Mouse (Mus musculus): ENCODE results near the gene Atp6v0b. TPM values are rescaled to one million over a fixed set of nuclear protein-coding genes. Genes with fewer than 3 reads are reported as not detected.
A peak's percentile ranks its signal among the peaks of the same experiment; 100 is the strongest.

Gene Atp6v0b
- polyA plus RNA-seq, 1 experiment from 2014 or later, result 159 TPM

- no peak overlapping the region for H3K27ac ChIP-seq
These were observed 19.1 kb upstream of the Atp6v0b start for GRCm38 (mm10) chr4:117906196-117906595.

GRCm38 (mm10) chr4:117904761-117905160 is 17.6 kb upstream of the Atp6v0b start:
- no peak overlapping the region for H3K4me2 ChIP-seq
- H3K27me3 ChIP-seq, result no peaks in the 10 kb centered on the region
- no peak for DNase-seq
- peaks cover 15% of the 10 kb centered on the region for H3K4me1 ChIP-seq (replicated peaks)
- no peak overlapping the region for H3K4me3 ChIP-seq (replicated peaks)
- no peak overlapping the region for H3K27ac ChIP-seq
- no peak overlapping the region for H3K9ac ChIP-seq
- H3K36me3 ChIP-seq, result peaks cover 84% of the 10 kb centered on the region
- 94% methylated on average over 8 of the region's 8 CpGs for WGBS (ENCODE audit: insufficient replicate concordance)
- no peak for ATAC-seq (ENCODE audit: low read depth)
- H3K9me3 ChIP-seq (replicated peaks), result no peaks in the 10 kb centered on the region

More at GRCm38 (mm10) chr4:117906196-117906595, 19.1 kb upstream of the Atp6v0b start:
- Histone ChIP-seq H3K9ac (no peak overlapping the region), H3K27me3 (no peaks in the 10 kb centered on the region), H3K36me3 (peaks cover 77% of the 10 kb centered on the region), H3K9me3 (replicated peaks) (no peaks in the 10 kb centered on the region), H3K4me1 (replicated peaks) (peaks cover 26% of the 10 kb centered on the region), H3K4me2 (no peak overlapping the region), H3K4me3 (replicated peaks) (no peak overlapping the region)
- DNase-seq (no peak), ATAC-seq (ENCODE audit: low read depth) (no peak)
- WGBS (ENCODE audit: insufficient replicate concordance), result 78% methylated on average over 3 of the region's 3 CpGs

GRCm38 (mm10) chr4:117904094-117904493 is 17.0 kb upstream of the Atp6v0b start:
- H3K27ac ChIP-seq, result no peak overlapping the region
- H3K36me3 ChIP-seq, result peaks cover 87% of the 10 kb centered on the region
- WGBS (ENCODE audit: insufficient replicate concordance), result 89% methylated on average over 10 of the region's 10 CpGs
- H3K4me1 ChIP-seq (replicated peaks), result peaks cover 12% of the 10 kb centered on the region; the same call in 1 of the 2 replicates
- ATAC-seq (ENCODE audit: low read depth) (no peak), DNase-seq (no peak)
- H3K4me2 ChIP-seq, result no peak overlapping the region
- no peaks in the 10 kb centered on the region for H3K9me3 ChIP-seq (replicated peaks)
- no peak overlapping the region for H3K9ac ChIP-seq
- H3K4me3 ChIP-seq (replicated peaks), result no peak overlapping the region
- H3K27me3 ChIP-seq, result no peaks in the 10 kb centered on the region

DNA sequence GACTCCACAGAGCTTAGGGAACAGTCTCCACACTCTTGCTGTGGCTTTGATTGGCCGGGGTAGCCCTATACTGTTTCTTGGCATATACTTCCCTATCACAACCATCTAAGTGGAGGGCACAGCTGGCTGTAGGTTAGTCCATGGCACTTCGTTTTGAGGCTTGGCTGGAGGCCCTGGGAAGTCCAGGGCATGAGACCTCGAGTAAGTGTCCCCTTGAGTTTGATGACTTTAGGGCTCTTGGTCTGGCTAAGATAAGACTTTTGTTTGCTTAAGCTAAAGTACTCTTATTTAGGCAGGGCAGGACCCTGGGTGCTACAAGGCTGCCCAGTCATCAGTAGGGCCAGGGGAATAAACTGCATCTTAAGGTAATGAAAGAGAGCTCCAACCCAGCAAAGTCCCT is 11.0 kb upstream of the Atp6v0b start:
- no peak for ATAC-seq (ENCODE audit: low read depth)
- no peak overlapping the region for H3K4me2 ChIP-seq
- no peaks in the 10 kb centered on the region for H3K9me3 ChIP-seq (replicated peaks)
- no peak overlapping the region for H3K27ac ChIP-seq
- no peak overlapping the region for H3K9ac ChIP-seq
- peaks cover 88% of the 10 kb centered on the region for H3K36me3 ChIP-seq
- H3K27me3 ChIP-seq, result no peaks in the 10 kb centered on the region
- DNase-seq, result no peak
- H3K4me3 ChIP-seq (replicated peaks), result no peak overlapping the region
- WGBS (ENCODE audit: insufficient replicate concordance), result 71% methylated on average over 3 of the region's 3 CpGs
- H3K4me1 ChIP-seq (replicated peaks), result no peaks in the 10 kb centered on the region

GRCm38 (mm10) chr4:117896031-117896430 is 8.9 kb upstream of the Atp6v0b start:
- ATAC-seq (ENCODE audit: low read depth) (no peak), DNase-seq (no peak)
- peaks cover 67% of the 10 kb centered on the region for H3K36me3 ChIP-seq
- no peak overlapping the region for H3K4me3 ChIP-seq (replicated peaks)
- H3K4me2 ChIP-seq, result no peak overlapping the region
- H3K9ac ChIP-seq, result no peak overlapping the region
- H3K27ac ChIP-seq, result no peak overlapping the region
- WGBS (ENCODE audit: insufficient replicate concordance), result 89% methylated on average over 6 of the region's 6 CpGs
- H3K4me1 ChIP-seq (replicated peaks), result peaks cover 9% of the 10 kb centered on the region
- no peaks in the 10 kb centered on the region for H3K27me3 ChIP-seq
- no peaks in the 10 kb centered on the region for H3K9me3 ChIP-seq (replicated peaks)

GRCm38 (mm10) chr4:117895339-117895738 is 8.2 kb upstream of the Atp6v0b start:
- 79% methylated on average over 7 of the region's 7 CpGs for WGBS (ENCODE audit: insufficient replicate concordance)
- H3K9me3 ChIP-seq (replicated peaks), result no peaks in the 10 kb centered on the region
- H3K36me3 ChIP-seq, result peaks cover 66% of the 10 kb centered on the region
- DNase-seq, result no peak
- no peak for ATAC-seq (ENCODE audit: low read depth)
- H3K27me3 ChIP-seq, result no peaks in the 10 kb centered on the region
- no peak overlapping the region for H3K4me2 ChIP-seq
- H3K4me3 ChIP-seq (replicated peaks), result no peak overlapping the region
- H3K27ac ChIP-seq, result no peak overlapping the region
- no peak overlapping the region for H3K9ac ChIP-seq
- H3K4me1 ChIP-seq (replicated peaks), result peaks cover 15% of the 10 kb centered on the region

- Histone ChIP-seq H3K9me3 (replicated peaks) (no peaks in the 10 kb centered on the region), H3K36me3 (peaks cover 66% of the 10 kb centered on the region), H3K4me1 (replicated peaks) (peaks cover 17% of the 10 kb centered on the region), H3K9ac (no peak overlapping the region), H3K4me3 (replicated peaks) (no peak overlapping the region), H3K27ac (no peak overlapping the region), H3K4me2 (no peak overlapping the region), H3K27me3 (no peaks in the 10 kb centered on the region)
- DNase-seq (no peak), ATAC-seq (ENCODE audit: low read depth) (no peak)
- WGBS (ENCODE audit: insufficient replicate concordance), result 84% methylated on average over 8 of the region's 8 CpGs
These were observed 7.5 kb upstream of the Atp6v0b start for GRCm38 (mm10) chr4:117894601-117895000.

DNA sequence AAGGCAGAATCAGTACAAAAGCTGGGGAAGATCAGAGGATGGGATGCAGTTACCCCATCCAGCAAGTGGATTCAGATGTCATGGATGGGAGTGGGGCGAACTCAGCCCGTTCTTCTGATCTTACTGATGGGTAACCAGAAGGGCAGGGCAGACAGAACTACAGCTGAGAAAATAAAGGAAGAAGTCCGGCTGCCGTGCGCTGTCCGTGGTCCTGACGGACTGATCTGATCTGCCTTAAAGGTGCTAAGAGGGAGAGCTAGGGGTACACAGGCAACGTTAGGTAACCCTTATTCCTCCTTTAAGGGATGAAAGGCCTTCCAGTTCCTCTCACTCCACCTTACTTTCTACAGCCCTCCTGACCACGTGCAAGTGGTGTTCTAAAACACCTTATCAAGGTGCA is 6.2 kb upstream of the Atp6v0b start:
- Histone ChIP-seq H3K27me3 (no peaks in the 10 kb centered on the region), H3K36me3 (peaks cover 61% of the 10 kb centered on the region), H3K4me2 (no peak overlapping the region), H3K9ac (no peak overlapping the region), H3K4me1 (replicated peaks) (peaks cover 17% of the 10 kb centered on the region), H3K4me3 (replicated peaks) (no peak overlapping the region), H3K9me3 (replicated peaks) (no peaks in the 10 kb centered on the region), H3K27ac (no peak overlapping the region)
- ATAC-seq (ENCODE audit: low read depth), result no peak
- WGBS (ENCODE audit: insufficient replicate concordance), result 31% methylated on average over 9 of the region's 9 CpGs
- DNase-seq, result peak; percentile 46

- Histone ChIP-seq H3K9ac (peak within 1 kb of the TSS; percentile 70), H3K4me2 (peak within 1 kb of the TSS; percentile 77), H3K9me3 (replicated peaks) (no peaks in the 10 kb centered on the region), H3K27me3 (no peaks in the 10 kb centered on the region), H3K36me3 (peaks cover 49% of the 10 kb centered on the region), H3K4me3 (replicated peaks) (peak within 1 kb of the TSS; percentile 85), H3K4me1 (replicated peaks) (peaks cover 25% of the 10 kb centered on the region), H3K27ac (0 out of 2 replicates have a peak within 1 kb of the TSS, but pooled peaks have one; percentile 25)
- peak; percentile 78 for ATAC-seq (ENCODE audit: low read depth)
- under 1% methylated on average over 21 of the region's 21 CpGs for WGBS (ENCODE audit: insufficient replicate concordance)
- DNase-seq, result peak; percentile 75
These were observed 4.6 kb upstream of the Atp6v0b start, which contains the start of gene Dph2 for GRCm38 (mm10) chr4:117891738-117892161. Gene Dph2, minus strand, starts transcription at chr4:117892032.

DNA sequence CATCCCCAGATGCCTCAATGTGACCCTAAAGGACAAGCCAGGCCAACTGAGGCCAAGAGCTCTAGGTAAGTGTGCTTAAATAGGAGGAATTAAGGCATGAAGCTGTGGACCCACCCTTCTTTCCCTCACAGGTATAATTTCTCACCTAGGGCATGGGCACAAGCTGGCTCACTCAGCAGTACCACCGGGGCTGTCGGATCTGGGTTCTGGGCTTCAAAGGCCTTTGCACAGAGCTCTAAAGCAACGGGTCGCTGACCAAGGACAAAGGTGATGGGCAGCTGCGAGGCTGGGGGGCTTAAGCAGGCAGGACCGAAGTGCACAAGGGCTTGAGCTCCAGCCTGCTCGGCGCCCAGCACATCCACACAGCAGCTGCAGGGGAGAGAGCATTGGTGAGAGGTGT is 3.6 kb upstream of the Atp6v0b start:
- Histone ChIP-seq H3K9me3 (replicated peaks) (no peaks in the 10 kb centered on the region), H3K4me1 (replicated peaks) (peaks cover 33% of the 10 kb centered on the region), H3K4me2 (peak overlapping the region; percentile 77), H3K36me3 (peaks cover 43% of the 10 kb centered on the region), H3K27me3 (no peaks in the 10 kb centered on the region), H3K9ac (peak overlapping the region; percentile 70), H3K4me3 (replicated peaks) (peak overlapping the region; percentile 85), H3K27ac (0 out of 2 replicates have a peak overlapping the region, but pooled peaks have one; percentile 25)
- ATAC-seq (ENCODE audit: low read depth) (no peak), DNase-seq (no peak)
- 83% methylated on average over 8 of the region's 8 CpGs for WGBS (ENCODE audit: insufficient replicate concordance)

GRCm38 (mm10) chr4:117890031-117890430 is 2.9 kb upstream of the Atp6v0b start:
- Histone ChIP-seq H3K4me2 (no peak overlapping the region), H3K27me3 (no peaks in the 10 kb centered on the region), H3K4me3 (replicated peaks) (no peak overlapping the region), H3K4me1 (replicated peaks) (peaks cover 40% of the 10 kb centered on the region), H3K27ac (no peak overlapping the region), H3K36me3 (peaks cover 44% of the 10 kb centered on the region), H3K9me3 (replicated peaks) (no peaks in the 10 kb centered on the region), H3K9ac (no peak overlapping the region)
- no peak for DNase-seq
- ATAC-seq (ENCODE audit: low read depth), result no peak
- WGBS (ENCODE audit: insufficient replicate concordance), result 82% methylated on average over 14 of the region's 14 CpGs

DNA sequence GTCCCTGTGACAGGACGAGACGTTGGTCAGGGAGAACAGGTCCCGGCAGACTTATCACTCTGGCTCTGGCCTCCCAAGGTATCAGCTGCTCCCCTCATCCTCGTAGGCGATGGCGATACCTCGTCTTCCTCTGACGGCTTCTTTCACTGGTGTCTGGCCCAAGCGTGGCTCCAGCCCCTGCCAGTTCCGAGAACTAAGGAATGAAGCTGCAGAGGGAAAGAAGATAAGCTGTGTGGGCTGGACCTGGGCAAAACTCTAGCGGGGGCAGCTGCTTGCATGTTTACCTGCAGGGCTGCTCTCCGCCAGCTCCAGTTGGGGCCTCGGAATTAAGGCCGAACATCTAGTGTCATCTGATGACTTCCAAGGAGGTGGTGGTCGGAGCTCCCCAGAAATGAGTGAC is 2.3 kb upstream of the Atp6v0b start:
- DNase-seq (no peak), ATAC-seq (ENCODE audit: low read depth) (no peak)
- Histone ChIP-seq H3K4me1 (replicated peaks) (peaks cover 45% of the 10 kb centered on the region), H3K9ac (no peak overlapping the region), H3K4me3 (replicated peaks) (no peak overlapping the region), H3K27ac (no peak overlapping the region), H3K9me3 (replicated peaks) (no peaks in the 10 kb centered on the region), H3K36me3 (peaks cover 44% of the 10 kb centered on the region), H3K27me3 (peaks cover under 1% of the 10 kb centered on the region; the same call in 1 of the 2 replicates), H3K4me2 (no peak overlapping the region)
- WGBS (ENCODE audit: insufficient replicate concordance), result 80% methylated on average over 15 of the region's 15 CpGs
